Mouse (Mus musculus): Measurements from ENCODE around the gene Sept12. TPM values are rescaled to one million over a fixed set of nuclear protein-coding genes. Genes with fewer than 3 reads are reported as not detected.
A peak's percentile ranks its signal among the peaks of the same experiment; 100 is the strongest.

Sept12 gene
- polyA plus RNA-seq, 1 experiment from 2014 or later: 0.05 TPM

GRCm38 (mm10) chr16:5007492-5007891, 9.8 kb upstream of the Sept12 start:
- Histone ChIP-seq H3K4me3 (peak overlapping the region; percentile 20; the same call in 1 of the 2 replicates), H3K36me3 (peaks cover 10% of the 10 kb centered on the region; the same call in 1 of the 2 replicates), H3K27ac (peak overlapping the region; percentile 66), H3K9me3 (no peaks in the 10 kb centered on the region), H3K27me3 (ENCODE audit: insufficient read depth, poor library complexity, severe bottlenecking) (no peaks in the 10 kb centered on the region), H3K4me1 (replicated peaks) (peaks cover 30% of the 10 kb centered on the region)
- no peak for DNase-seq (ENCODE audit: low spot score)
- 51% methylated on average over 6 of the region's 6 CpGs for WGBS

- Histone ChIP-seq H3K27ac (peak within 1 kb of the TSS; percentile 66), H3K9me3 (no peaks in the 10 kb centered on the region), H3K4me3 (peak within 1 kb of the TSS; percentile 20; the same call in 1 of the 2 replicates), H3K4me1 (replicated peaks) (peaks cover 26% of the 10 kb centered on the region), H3K27me3 (ENCODE audit: insufficient read depth, poor library complexity, severe bottlenecking) (no peaks in the 10 kb centered on the region), H3K36me3 (peaks cover 10% of the 10 kb centered on the region; the same call in 1 of the 2 replicates)
- DNase-seq (ENCODE audit: low spot score): peak; percentile 20
- 37% methylated on average over 5 of the region's 5 CpGs for WGBS
Measured at GRCm38 (mm10) chr16:5007067-5007466, 9.4 kb upstream of the Sept12 start, which contains the start of gene Smim22. Gene Smim22 (plus strand): TSS chr16:5007288.

GRCm38 (mm10) chr16:5000611-5001010, 3.0 kb upstream of the Sept12 start:
- H3K36me3 ChIP-seq: no peaks in the 10 kb centered on the region
- H3K27ac ChIP-seq: no peak overlapping the region
- H3K9me3 ChIP-seq: no peaks in the 10 kb centered on the region
- H3K4me3 ChIP-seq: no peak overlapping the region
- no peak for DNase-seq (ENCODE audit: low spot score)
- WGBS: 72% methylated on average over 3 of the region's 3 CpGs
- no peaks in the 10 kb centered on the region for H3K4me1 ChIP-seq (replicated peaks)
- no peaks in the 10 kb centered on the region for H3K27me3 ChIP-seq (ENCODE audit: insufficient read depth, poor library complexity, severe bottlenecking)

GRCm38 (mm10) chr16:4998984-4999383, 1.3 kb upstream of the Sept12 start:
- Histone ChIP-seq H3K4me3 (no peak overlapping the region), H3K27ac (no peak overlapping the region), H3K9me3 (no peaks in the 10 kb centered on the region), H3K4me1 (replicated peaks) (no peaks in the 10 kb centered on the region), H3K36me3 (no peaks in the 10 kb centered on the region), H3K27me3 (ENCODE audit: insufficient read depth, poor library complexity, severe bottlenecking) (no peaks in the 10 kb centered on the region)
- 84% methylated on average over 1 of the region's 1 CpGs for WGBS
- DNase-seq (ENCODE audit: low spot score): no peak

- Histone ChIP-seq H3K36me3 (no peaks in the 10 kb centered on the region), H3K27me3 (ENCODE audit: insufficient read depth, poor library complexity, severe bottlenecking) (no peaks in the 10 kb centered on the region), H3K4me1 (replicated peaks) (no peaks in the 10 kb centered on the region), H3K4me3 (no peak overlapping the region), H3K27ac (no peak overlapping the region), H3K9me3 (no peaks in the 10 kb centered on the region)
- DNase-seq (ENCODE audit: low spot score): no peak
- 87% methylated on average over 4 of the region's 4 CpGs for WGBS
Measured at GRCm38 (mm10) chr16:4993276-4993675, 4.4 kb downstream of the Sept12 start.

GRCm38 (mm10) chr16:4984717-4985116, 12.9 kb downstream of the Sept12 start:
- Histone ChIP-seq H3K27ac (no peak overlapping the region), H3K27me3 (ENCODE audit: insufficient read depth, poor library complexity, severe bottlenecking) (no peaks in the 10 kb centered on the region), H3K4me3 (no peak overlapping the region), H3K36me3 (no peaks in the 10 kb centered on the region), H3K9me3 (no peaks in the 10 kb centered on the region), H3K4me1 (replicated peaks) (no peaks in the 10 kb centered on the region)
- WGBS: 93% methylated on average over 12 of the region's 12 CpGs
- no peak for DNase-seq (ENCODE audit: low spot score)

- H3K9me3 ChIP-seq: no peaks in the 10 kb centered on the region
- no peaks in the 10 kb centered on the region for H3K4me1 ChIP-seq (replicated peaks)
- H3K36me3 ChIP-seq: no peaks in the 10 kb centered on the region
- no peaks in the 10 kb centered on the region for H3K27me3 ChIP-seq (ENCODE audit: insufficient read depth, poor library complexity, severe bottlenecking)
- DNase-seq (ENCODE audit: low spot score): peak; percentile 14
- WGBS: 71% methylated on average over 4 of the region's 4 CpGs
- no peak overlapping the region for H3K27ac ChIP-seq
- H3K4me3 ChIP-seq: no peak overlapping the region
Measured at GRCm38 (mm10) chr16:4979755-4980380, 17.8 kb downstream of the Sept12 start.

GRCm38 (mm10) chr16:4978275-4979051, 19.2 kb downstream of the Sept12 start:
- no peak overlapping the region for H3K4me3 ChIP-seq
- no peaks in the 10 kb centered on the region for H3K27me3 ChIP-seq (ENCODE audit: insufficient read depth, poor library complexity, severe bottlenecking)
- H3K36me3 ChIP-seq: no peaks in the 10 kb centered on the region
- no peaks in the 10 kb centered on the region for H3K9me3 ChIP-seq
- no peak for DNase-seq (ENCODE audit: low spot score)
- H3K27ac ChIP-seq: no peak overlapping the region
- WGBS: 72% methylated on average over 5 of the region's 5 CpGs
- H3K4me1 ChIP-seq (replicated peaks): no peaks in the 10 kb centered on the region

GRCm38 (mm10) chr16:4976180-4976579, 21.5 kb downstream of the Sept12 start:
- H3K27me3 ChIP-seq (ENCODE audit: insufficient read depth, poor library complexity, severe bottlenecking): no peaks in the 10 kb centered on the region
- no peaks in the 10 kb centered on the region for H3K9me3 ChIP-seq
- no peak for DNase-seq (ENCODE audit: low spot score)
- 0 out of 2 replicates have a peak, but pooled peaks cover 4% of the 10 kb centered on the region for H3K36me3 ChIP-seq
- no peak overlapping the region for H3K4me3 ChIP-seq
- no peak overlapping the region for H3K27ac ChIP-seq
- 82% methylated on average over 2 of the region's 2 CpGs for WGBS
- H3K4me1 ChIP-seq (replicated peaks): no peaks in the 10 kb centered on the region

GRCm38 (mm10) chr16:4974521-4974920, 23.1 kb downstream of the Sept12 start:
- Histone ChIP-seq H3K27me3 (ENCODE audit: insufficient read depth, poor library complexity, severe bottlenecking) (no peaks in the 10 kb centered on the region), H3K4me1 (replicated peaks) (no peaks in the 10 kb centered on the region), H3K9me3 (no peaks in the 10 kb centered on the region), H3K27ac (no peak overlapping the region), H3K36me3 (0 out of 2 replicates have a peak, but pooled peaks cover 4% of the 10 kb centered on the region), H3K4me3 (no peak overlapping the region)
- DNase-seq (ENCODE audit: low spot score): no peak
- WGBS: 85% methylated on average over 5 of the region's 5 CpGs

- Histone ChIP-seq H3K27me3 (ENCODE audit: insufficient read depth, poor library complexity, severe bottlenecking) (no peaks in the 10 kb centered on the region), H3K4me3 (no peak overlapping the region), H3K9me3 (no peaks in the 10 kb centered on the region), H3K4me1 (replicated peaks) (no peaks in the 10 kb centered on the region), H3K27ac (no peak overlapping the region), H3K36me3 (peaks cover 10% of the 10 kb centered on the region; the same call in 1 of the 2 replicates)
- WGBS: 92% methylated on average over 4 of the region's 4 CpGs
- no peak for DNase-seq (ENCODE audit: low spot score)
Measured at GRCm38 (mm10) chr16:4971626-4972025, 26.0 kb downstream of the Sept12 start.

GRCm38 (mm10) chr16:4969055-4969843, 28.4 kb downstream of the Sept12 start:
- DNase-seq (ENCODE audit: low spot score): no peak
- H3K27ac ChIP-seq: no peak overlapping the region
- no peak overlapping the region for H3K4me3 ChIP-seq
- peaks cover 10% of the 10 kb centered on the region; the same call in 1 of the 2 replicates for H3K36me3 ChIP-seq
- no peaks in the 10 kb centered on the region for H3K27me3 ChIP-seq (ENCODE audit: insufficient read depth, poor library complexity, severe bottlenecking)
- H3K9me3 ChIP-seq: no peaks in the 10 kb centered on the region
- H3K4me1 ChIP-seq (replicated peaks): peaks cover 14% of the 10 kb centered on the region
- 85% methylated on average over 5 of the region's 5 CpGs for WGBS

Measured in hindbrain, embryonic 10.5 days (tissue).